Mouse (Mus musculus): ENCODE measurements around the gene Gbp3. TPM values are rescaled to one million over a fixed set of nuclear protein-coding genes. Genes with fewer than 3 reads are reported as not detected.

Gbp3 gene
- polyA plus RNA-seq, 1 experiment from 2014 or later, result 1.1 TPM

- no peaks in the 10 kb centered on the region for H3K9me3 ChIP-seq
- no peak overlapping the region for H3K4me3 ChIP-seq
- H3K4me2 ChIP-seq, result no peak overlapping the region
- H3K36me3 ChIP-seq (replicated peaks), result no peaks in the 10 kb centered on the region
- no peak overlapping the region for H3K9ac ChIP-seq
- H3K27me3 ChIP-seq (replicated peaks), result no peaks in the 10 kb centered on the region
- no peak for ATAC-seq (replicated peaks)
- no peak overlapping the region for H3K27ac ChIP-seq
- 84% methylated on average over 3 of the region's 3 CpGs for WGBS
- no peaks in the 10 kb centered on the region for H3K4me1 ChIP-seq
These were observed 38.1 kb downstream of the Gbp3 start for GRCm38 (mm10) chr3:142597923-142598322.

DNA sequence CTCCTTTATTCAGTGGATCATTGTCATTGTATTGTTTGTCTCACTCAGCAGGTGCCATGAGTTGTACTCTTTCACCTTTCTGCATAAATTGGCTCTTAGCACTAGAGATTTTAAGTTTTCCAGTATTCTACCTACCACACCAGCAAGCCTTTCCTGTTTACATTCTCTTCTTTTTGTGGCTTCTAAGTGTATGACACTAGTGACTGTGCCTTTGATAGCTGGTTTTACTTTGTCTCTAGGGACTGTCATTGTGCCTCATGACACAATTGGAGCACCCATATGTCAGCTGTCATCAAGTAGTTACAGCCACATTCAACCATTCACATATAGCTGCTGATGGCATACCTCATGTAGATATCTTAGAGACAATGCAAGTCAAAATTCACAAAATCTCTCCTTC, 41.8 kb downstream of the Gbp3 start:
- no peak for ATAC-seq (replicated peaks)
- H3K27me3 ChIP-seq (replicated peaks), result no peaks in the 10 kb centered on the region
- no peaks in the 10 kb centered on the region for H3K4me1 ChIP-seq
- H3K36me3 ChIP-seq (replicated peaks), result no peaks in the 10 kb centered on the region
- no peak overlapping the region for H3K9ac ChIP-seq
- no peaks in the 10 kb centered on the region for H3K9me3 ChIP-seq
- no peak overlapping the region for H3K27ac ChIP-seq
- H3K4me3 ChIP-seq, result no peak overlapping the region
- H3K4me2 ChIP-seq, result no peak overlapping the region

DNA sequence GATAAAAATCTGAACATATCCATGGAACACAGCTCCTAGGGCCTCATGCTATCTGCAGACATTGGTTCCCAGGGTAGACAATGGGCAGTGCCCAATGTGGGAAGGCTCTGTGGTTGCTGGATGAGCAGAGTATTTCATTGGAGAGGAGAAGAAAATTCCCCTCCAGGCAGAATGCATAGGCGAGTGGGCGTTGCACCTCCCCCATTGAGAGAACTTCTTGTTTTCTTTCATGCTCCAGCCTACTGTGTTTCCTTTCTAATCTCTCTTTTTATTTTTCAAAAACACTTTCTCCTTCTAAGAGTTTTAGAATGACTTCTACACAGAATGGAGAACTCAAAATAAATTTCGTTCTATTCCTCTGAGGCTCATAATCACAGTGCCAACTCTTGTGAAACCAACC, 58.8 kb downstream of the Gbp3 start:
- H3K36me3 ChIP-seq (replicated peaks), result no peaks in the 10 kb centered on the region
- H3K27me3 ChIP-seq (replicated peaks), result no peaks in the 10 kb centered on the region
- H3K9me3 ChIP-seq, result no peaks in the 10 kb centered on the region
- H3K4me1 ChIP-seq, result no peaks in the 10 kb centered on the region
- H3K4me3 ChIP-seq, result no peak overlapping the region
- 80% methylated on average over 3 of the region's 3 CpGs for WGBS
- ATAC-seq (replicated peaks), result no peak
- no peak overlapping the region for H3K4me2 ChIP-seq
- no peak overlapping the region for H3K9ac ChIP-seq
- no peak overlapping the region for H3K27ac ChIP-seq

GRCm38 (mm10) chr3:142619606-142620005, 59.8 kb downstream of the Gbp3 start:
- no peak for ATAC-seq (replicated peaks)
- H3K27me3 ChIP-seq (replicated peaks), result no peaks in the 10 kb centered on the region
- H3K27ac ChIP-seq, result no peak overlapping the region
- WGBS, result 14% methylated on average over 1 of the region's 1 CpGs
- H3K9ac ChIP-seq, result no peak overlapping the region
- no peaks in the 10 kb centered on the region for H3K36me3 ChIP-seq (replicated peaks)
- H3K9me3 ChIP-seq, result no peaks in the 10 kb centered on the region
- H3K4me3 ChIP-seq, result no peak overlapping the region
- H3K4me2 ChIP-seq, result no peak overlapping the region
- H3K4me1 ChIP-seq, result no peaks in the 10 kb centered on the region

- Histone ChIP-seq H3K4me3 (no peak within 1 kb of the TSS), H3K4me2 (no peak within 1 kb of the TSS), H3K27me3 (replicated peaks) (no peaks in the 10 kb centered on the region), H3K4me1 (no peaks in the 10 kb centered on the region), H3K27ac (no peak within 1 kb of the TSS), H3K36me3 (replicated peaks) (no peaks in the 10 kb centered on the region), H3K9ac (no peak within 1 kb of the TSS), H3K9me3 (no peaks in the 10 kb centered on the region)
- no peak for ATAC-seq (replicated peaks)
- 74% methylated on average over 4 of the region's 4 CpGs for WGBS
These were observed 60.5 kb downstream of the Gbp3 start, which contains the start of gene Gbp2 for GRCm38 (mm10) chr3:142620111-142620955. Gene Gbp2 (plus strand): TSS chr3:142620602.

DNA sequence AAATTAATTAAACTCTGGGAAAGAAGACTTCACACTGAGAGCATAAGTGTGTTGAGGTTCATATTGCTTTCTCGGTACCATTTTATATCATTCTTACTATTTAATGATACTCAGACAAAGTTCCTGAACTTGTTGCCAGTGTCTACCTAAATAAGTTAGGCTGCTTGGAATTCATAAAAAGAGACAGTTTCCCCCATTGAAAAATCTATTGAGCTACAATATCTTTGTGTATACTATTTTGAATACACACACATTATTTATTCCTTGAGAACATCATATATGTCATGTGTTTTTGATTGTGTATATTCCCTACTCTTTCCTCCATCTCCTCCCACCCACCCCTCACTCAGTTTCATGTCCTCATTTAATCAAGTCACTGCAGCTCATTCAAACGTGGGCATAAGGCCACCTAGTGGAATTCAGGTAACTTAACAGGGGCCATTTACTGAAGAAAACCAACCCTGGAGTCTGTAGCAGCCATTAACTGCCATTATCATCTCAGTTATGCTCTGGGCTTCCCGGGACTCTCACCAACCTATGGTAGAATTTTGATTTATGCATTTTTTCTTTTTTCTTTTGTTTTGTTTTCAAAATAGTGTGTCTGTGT, 61.2 kb downstream of the Gbp3 start:
- no peak overlapping the region for H3K27ac ChIP-seq
- ATAC-seq (replicated peaks), result no peak
- H3K27me3 ChIP-seq (replicated peaks), result no peaks in the 10 kb centered on the region
- no peak overlapping the region for H3K9ac ChIP-seq
- no peak overlapping the region for H3K4me2 ChIP-seq
- H3K4me3 ChIP-seq, result no peak overlapping the region
- no peaks in the 10 kb centered on the region for H3K4me1 ChIP-seq
- H3K36me3 ChIP-seq (replicated peaks), result no peaks in the 10 kb centered on the region
- 59% methylated on average over 3 of the region's 3 CpGs for WGBS
- H3K9me3 ChIP-seq, result no peaks in the 10 kb centered on the region

Other genes with a start within 250 kb of the Gbp3 start
- 12.7 and 14.1 TPM in 2 replicates for gene Pdlim5, start 164.3 kb upstream of the Gbp3 start, polyA plus RNA-seq (2015; fragmentation: Nextera tagmentation; extraction: Ambion mirVana)
- gene Gbp5, start 66.0 kb upstream of the Gbp3 start, polyA plus RNA-seq (2015; fragmentation: Nextera tagmentation; extraction: Ambion mirVana), result 0.22 and 0.30 TPM in 2 replicates
- gene Gbp7, start 29.7 kb upstream of the Gbp3 start, polyA plus RNA-seq (2015; fragmentation: Nextera tagmentation; extraction: Ambion mirVana), result 2.1 and 2.5 TPM in 2 replicates
- gene Gbp2b, start 34.8 kb downstream of the Gbp3 start, polyA plus RNA-seq (2015; fragmentation: Nextera tagmentation; extraction: Ambion mirVana), result not detected in 2 replicates
- 0.89 and 1.00 TPM in 2 replicates for gene Gbp2, start 60.6 kb downstream of the Gbp3 start, polyA plus RNA-seq (2015; fragmentation: Nextera tagmentation; extraction: Ambion mirVana)
- gene Kyat3, start 141.0 kb downstream of the Gbp3 start, polyA plus RNA-seq (2015; fragmentation: Nextera tagmentation; extraction: Ambion mirVana), result 4.1 and 4.3 TPM in 2 replicates
- gene Gtf2b, start 205.0 kb downstream of the Gbp3 start, polyA plus RNA-seq (2015; fragmentation: Nextera tagmentation; extraction: Ambion mirVana), result 78.0 and 80.6 TPM in 2 replicates